Mouse (Mus musculus) subcutaneous adipose tissue, adult 2 months (tissue): ENCODE data around the gene Egr2. TPM values are rescaled to one million over a fixed set of nuclear protein-coding genes. Genes with fewer than 3 reads are reported as not detected.

Experiments
- polyA plus RNA-seq: library from polyadenylated mRNA; depleted of rRNA; stranded (reverse); fragments of >200 nt; gene quantifications from 2 replicates; pipeline ENCODE4 v1.2.3, GENCODE M21; 2012; ENCODE audit warnings: low replicate concordance; rRNA removed

Gene Egr2
- polyA plus RNA-seq = 7.2 and 9.5 TPM in 2 replicates

GRCm38 (mm10) chr10:67535256-67535655, at the start of gene Egr2:
Gene Egr2, plus strand, starts transcription at chr10:67535475.

GRCm38 (mm10) chr10:67548877-67549731, 13.8 kb downstream of the Egr2 start, which contains the start of gene Ado:
Gene Ado, minus strand, starts transcription at chr10:67548955.

Other genes with a start within 250 kb of the Egr2 start
- 8.0 and 19.6 TPM in 2 replicates for gene Ado, start 13.5 kb downstream of the Egr2 start, polyA plus RNA-seq